Mouse (Mus musculus) heart, embryonic 15.5 days (tissue): ENCODE measurements at regions not wholly inside any gene's neighbourhood (a gene's known extent, or its start where the extent isn't known, plus 50 kb on each side); places are given as distances from the start of the nearest gene placed in this dataset.

Source experiments
- ATAC-seq: fragments of 200-750 bp; cut with Nextera tagmentation; replicated peaks from 2 replicates; pipeline ENCODE4 v1.8.0; 2017; ENCODE audit warnings: low read depth, moderate TSS enrichment; ENCODE audit not compliant: insufficient number of reproducible peaks, insufficient read depth, low FRiP score
- H3K27ac ChIP-seq: fragments of 300-500 bp; sonication (generic); 2 replicates; pipeline ENCODE4 v1.5.1; 2015; ENCODE audit warnings: mild to moderate bottlenecking, inconsistent platforms
- H3K27me3 ChIP-seq: fragments of 300-500 bp; sonication (generic); 2 replicates; pipeline ENCODE4 v1.6.1; 2015; ENCODE audit warnings: inconsistent platforms
- H3K36me3 ChIP-seq: fragments of 300-500 bp; sonication (generic); 2 replicates; pipeline ENCODE4 v1.6.1; 2015; ENCODE audit warnings: mild to moderate bottlenecking, inconsistent platforms
- H3K4me1 ChIP-seq: fragments of 300-500 bp; sonication (generic); replicated peaks from 2 replicates; pipeline ENCODE4 v1.6.1; 2015; ENCODE audit warnings: inconsistent platforms
- H3K4me2 ChIP-seq: fragments of 300-500 bp; sonication (generic); 2 replicates; pipeline ENCODE4 v1.6.1; 2015; ENCODE audit warnings: inconsistent platforms, mild to moderate bottlenecking, moderate library complexity
- H3K4me3 ChIP-seq: fragments of 300-500 bp; sonication (generic); 2 replicates; pipeline ENCODE4 v1.5.1; 2015; ENCODE audit warnings: mild to moderate bottlenecking, inconsistent platforms
- H3K9ac ChIP-seq: fragments of 300-500 bp; sonication (generic); 2 replicates; pipeline ENCODE4 v1.6.1; 2015; ENCODE audit warnings: mild to moderate bottlenecking, inconsistent platforms
- H3K9me3 ChIP-seq: fragments of 300-500 bp; sonication (generic); replicated peaks from 2 replicates; pipeline ENCODE4 v1.6.1; 2016; ENCODE audit warnings: inconsistent platforms
- WGBS: fragments of 180-500 bp; shearing (Covaris S2); methylation state at CpG from one replicate; pipeline ENCODE4 v1.1.7; 2015; ENCODE audit warnings: mixed read lengths; 5-methylcytosine and 5-hydroxymethylcytosine counted together

DNA sequence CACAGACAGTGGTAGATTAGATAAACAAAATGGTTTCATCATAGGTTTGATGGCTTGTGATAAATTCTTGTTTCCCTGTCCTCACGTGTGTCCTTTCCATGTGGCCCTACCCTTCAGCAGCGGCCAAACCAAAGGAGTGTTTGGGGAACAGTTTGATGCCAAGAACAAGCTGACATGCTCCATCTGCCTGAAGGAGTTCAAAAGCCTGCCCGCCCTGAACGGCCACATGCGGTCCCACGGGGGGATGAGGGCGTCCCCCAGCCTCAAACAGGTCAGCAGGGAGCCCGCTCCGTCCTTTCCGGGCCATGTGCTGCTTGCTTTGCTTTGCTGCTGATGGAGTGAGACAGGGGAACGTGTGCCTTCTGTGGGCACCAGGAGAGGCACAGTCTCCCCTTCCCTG, 51.0 kb upstream of the Mrps10 start:
- Histone ChIP-seq H3K9me3 (no peaks in the 10 kb centered on the region), H3K27me3 (no peaks in the 10 kb centered on the region), H3K9ac (no peak overlapping the region), H3K4me1 (no peaks in the 10 kb centered on the region), H3K27ac (no peak overlapping the region), H3K4me3 (no peak overlapping the region), H3K36me3 (peaks cover 24% of the 10 kb centered on the region; the same call in 1 of the 2 replicates), H3K4me2 (no peak overlapping the region)
- ATAC-seq, result no peak
- 84% methylated on average over 11 of the region's 11 CpGs for WGBS

DNA sequence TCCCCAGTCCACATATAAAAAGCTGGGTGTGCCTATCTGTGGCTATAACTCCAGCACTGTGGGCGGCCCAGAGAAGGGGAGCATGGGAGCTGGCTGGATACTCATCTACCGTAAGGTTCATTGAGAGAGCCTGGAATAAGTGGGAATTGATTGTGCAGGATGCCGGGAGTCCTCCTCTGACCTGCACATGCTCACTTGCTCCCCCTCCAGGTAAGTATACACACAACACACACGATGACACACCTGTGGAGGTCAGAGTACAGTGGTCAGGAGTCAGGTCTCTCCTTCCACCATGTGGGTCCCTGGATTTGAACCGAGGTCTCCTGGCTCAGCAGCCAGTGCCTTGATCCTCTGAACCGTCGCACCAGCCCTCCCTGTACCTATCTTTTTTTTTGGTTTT, 55.5 kb upstream of the Mrps10 start:
- 93% methylated on average over 7 of the region's 7 CpGs for WGBS
- Histone ChIP-seq H3K9me3 (no peaks in the 10 kb centered on the region), H3K27me3 (no peaks in the 10 kb centered on the region), H3K4me3 (no peak overlapping the region), H3K27ac (no peak overlapping the region), H3K4me2 (no peak overlapping the region), H3K36me3 (peaks cover 24% of the 10 kb centered on the region; the same call in 1 of the 2 replicates), H3K4me1 (no peaks in the 10 kb centered on the region), H3K9ac (no peak overlapping the region)
- no peak for ATAC-seq

DNA sequence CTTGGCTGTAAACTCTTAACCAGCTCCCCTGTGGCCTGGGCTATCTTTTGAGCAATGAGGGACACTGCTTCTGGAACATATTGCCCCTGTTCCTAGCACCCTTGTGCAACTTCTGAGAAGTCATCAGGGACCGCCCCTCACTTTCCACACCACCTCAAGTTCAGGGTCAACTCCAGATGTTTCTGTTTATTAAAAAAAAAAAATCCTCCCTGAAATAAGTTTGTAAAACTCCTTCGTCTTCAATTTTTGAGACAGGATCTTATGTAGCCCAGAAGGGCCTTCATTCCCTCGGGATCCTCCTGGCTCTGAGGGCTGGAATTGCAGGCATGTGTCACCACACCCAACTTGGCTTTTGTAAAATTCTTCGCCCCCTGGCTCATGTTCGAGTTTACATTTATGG, 57.4 kb upstream of the Mrps10 start:
- Histone ChIP-seq H3K4me2 (no peak overlapping the region), H3K27me3 (no peaks in the 10 kb centered on the region), H3K4me1 (no peaks in the 10 kb centered on the region), H3K9ac (no peak overlapping the region), H3K4me3 (no peak overlapping the region), H3K36me3 (peaks cover 23% of the 10 kb centered on the region; the same call in 1 of the 2 replicates), H3K27ac (no peak overlapping the region), H3K9me3 (no peaks in the 10 kb centered on the region)
- WGBS, result 67% methylated on average over 5 of the region's 5 CpGs
- no peak for ATAC-seq

DNA sequence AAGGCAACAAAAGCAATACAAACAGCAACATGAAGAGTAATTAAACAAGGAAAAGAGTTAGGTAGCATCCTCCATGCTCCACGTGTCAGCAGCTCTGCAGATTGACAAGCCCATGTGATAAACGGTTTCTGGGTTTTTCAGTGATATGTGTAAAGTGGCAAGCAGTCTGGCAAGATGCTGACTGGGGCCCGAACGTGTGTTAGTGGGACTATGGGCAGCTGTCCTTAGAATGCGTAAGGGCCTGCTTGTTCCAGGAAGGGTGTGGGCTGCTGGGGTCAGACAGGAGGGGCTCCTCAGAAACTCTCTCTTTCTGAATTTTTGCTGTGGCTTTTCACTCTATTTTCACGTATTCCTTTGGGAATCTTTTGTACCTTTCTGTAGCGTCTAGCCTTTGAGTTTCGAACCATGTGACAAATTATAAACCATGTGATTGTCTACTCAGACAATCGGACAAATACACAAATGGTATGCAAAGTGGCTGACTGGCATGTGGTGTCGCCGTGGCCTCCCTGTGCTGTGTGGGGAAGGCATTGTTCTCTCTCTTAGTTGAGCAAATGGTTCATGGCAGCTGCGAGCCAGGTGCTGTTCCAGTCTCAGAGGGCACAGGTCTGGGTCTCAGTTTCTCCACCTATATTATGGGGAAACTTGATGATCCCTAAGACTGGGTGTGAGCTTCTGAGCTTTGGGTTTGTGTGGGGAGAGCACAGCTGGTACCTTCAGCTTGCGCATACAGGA, 62.5 kb upstream of the Mrps10 start:
- H3K9ac ChIP-seq, result no peak overlapping the region
- H3K36me3 ChIP-seq, result no peaks in the 10 kb centered on the region
- H3K9me3 ChIP-seq, result no peaks in the 10 kb centered on the region
- H3K27me3 ChIP-seq, result no peaks in the 10 kb centered on the region
- no peak overlapping the region for H3K4me2 ChIP-seq
- no peak for ATAC-seq
- H3K27ac ChIP-seq, result no peak overlapping the region
- 77% methylated on average over 13 of the region's 13 CpGs for WGBS
- H3K4me3 ChIP-seq, result no peak overlapping the region
- peaks cover 7% of the 10 kb centered on the region for H3K4me1 ChIP-seq

DNA sequence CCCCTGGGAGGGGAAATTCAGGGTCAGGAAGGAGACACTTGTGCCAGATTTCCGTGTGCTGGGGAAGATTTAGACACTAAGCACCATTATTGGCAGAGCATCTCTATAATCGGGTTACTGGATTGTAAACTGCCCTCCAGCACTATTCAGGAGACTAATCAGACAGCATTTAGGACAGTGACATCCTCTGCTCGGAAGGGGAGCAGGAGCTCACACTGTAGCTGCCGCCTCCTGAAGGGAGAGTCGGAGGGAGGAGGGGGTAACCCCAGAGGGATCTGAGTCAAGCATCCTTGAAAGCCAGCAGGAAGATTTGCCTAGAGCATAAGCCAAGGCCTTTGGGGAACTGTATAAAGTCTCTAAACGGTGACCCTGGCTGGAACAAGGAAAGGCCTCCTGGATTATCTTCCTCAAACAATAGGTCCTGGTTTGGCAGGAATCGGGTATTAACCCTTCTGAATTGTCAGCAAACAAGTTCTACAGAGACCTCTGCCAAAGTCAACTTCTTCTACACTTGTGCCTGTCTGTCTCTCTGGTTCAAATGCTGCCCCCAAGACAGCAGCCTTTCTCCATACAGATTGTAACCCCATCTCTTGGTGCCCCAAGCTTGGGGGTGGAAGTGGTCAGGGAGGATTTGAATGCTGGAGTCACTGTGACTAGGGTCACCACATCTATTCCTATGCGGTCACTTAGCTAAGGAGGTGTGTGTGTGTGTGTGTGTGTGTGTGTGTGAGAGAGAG, 64.1 kb upstream of the Mrps10 start:
- Histone ChIP-seq H3K27me3 (no peaks in the 10 kb centered on the region), H3K27ac (peak overlapping the region; percentile 32), H3K9me3 (no peaks in the 10 kb centered on the region), H3K4me1 (peaks cover 7% of the 10 kb centered on the region), H3K9ac (no peak overlapping the region), H3K4me2 (no peak overlapping the region), H3K36me3 (no peaks in the 10 kb centered on the region), H3K4me3 (no peak overlapping the region)
- 54% methylated on average over 8 of the region's 8 CpGs for WGBS
- no peak; the same call in 1 of the 2 replicates for ATAC-seq

DNA sequence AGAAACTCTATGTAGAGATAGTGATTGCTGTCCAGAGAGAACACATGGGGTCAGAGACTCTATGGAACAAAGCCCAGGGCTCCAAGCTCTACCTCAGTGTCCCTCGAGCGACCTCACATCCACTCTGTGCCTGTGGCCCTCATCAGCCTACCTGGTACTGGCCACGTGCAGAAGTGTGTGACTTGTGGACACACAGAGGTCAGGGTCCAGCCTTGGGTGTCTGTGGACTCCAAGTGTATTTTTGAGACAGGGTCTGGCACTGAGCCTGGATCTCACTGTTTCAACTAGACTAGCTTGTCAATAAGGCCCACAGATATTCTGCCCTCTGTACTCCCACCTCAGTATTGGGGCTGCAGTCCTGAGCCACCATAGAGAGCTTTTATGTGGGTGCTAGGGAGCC, 65.1 kb upstream of the Mrps10 start:
- ATAC-seq, result no peak
- Histone ChIP-seq H3K4me2 (no peak overlapping the region), H3K9me3 (no peaks in the 10 kb centered on the region), H3K4me3 (no peak overlapping the region), H3K36me3 (no peaks in the 10 kb centered on the region), H3K9ac (no peak overlapping the region), H3K4me1 (peaks cover 7% of the 10 kb centered on the region), H3K27ac (no peak overlapping the region), H3K27me3 (no peaks in the 10 kb centered on the region)
- WGBS, result 91% methylated on average over 3 of the region's 3 CpGs

DNA sequence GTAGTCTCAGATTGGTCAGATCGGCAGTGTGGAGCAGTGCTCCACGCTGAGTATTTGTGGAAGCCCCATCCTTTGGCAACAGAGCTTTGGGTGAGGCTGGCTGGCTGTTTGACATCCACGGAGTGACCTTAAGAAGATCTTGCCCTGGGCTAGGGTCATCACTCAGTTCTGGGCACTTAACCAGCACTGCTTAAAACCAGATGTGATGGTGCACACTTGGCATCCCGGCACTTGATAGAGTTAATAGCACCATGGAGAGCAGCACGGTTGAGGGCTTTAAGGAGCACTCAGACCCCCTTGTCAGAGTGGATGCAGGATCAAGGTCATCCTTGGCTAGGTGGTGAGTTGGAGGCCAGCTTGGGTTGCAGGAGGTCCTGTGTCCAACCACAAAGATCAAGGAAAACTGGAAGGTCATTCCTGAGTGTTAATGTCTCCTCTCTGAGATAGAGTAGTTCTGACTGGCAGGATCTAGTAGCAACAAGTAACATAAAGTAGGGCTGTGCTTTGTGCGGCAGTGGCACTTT, 70.2 kb upstream of the Mrps10 start:
- H3K4me3 ChIP-seq, result no peak overlapping the region
- ATAC-seq, result no peak
- H3K36me3 ChIP-seq, result no peaks in the 10 kb centered on the region
- 80% methylated on average over 6 of the region's 6 CpGs for WGBS
- H3K4me2 ChIP-seq, result no peak overlapping the region
- no peak overlapping the region for H3K9ac ChIP-seq
- no peak overlapping the region for H3K27ac ChIP-seq
- H3K9me3 ChIP-seq, result no peaks in the 10 kb centered on the region
- no peaks in the 10 kb centered on the region for H3K27me3 ChIP-seq
- peaks cover 28% of the 10 kb centered on the region for H3K4me1 ChIP-seq

DNA sequence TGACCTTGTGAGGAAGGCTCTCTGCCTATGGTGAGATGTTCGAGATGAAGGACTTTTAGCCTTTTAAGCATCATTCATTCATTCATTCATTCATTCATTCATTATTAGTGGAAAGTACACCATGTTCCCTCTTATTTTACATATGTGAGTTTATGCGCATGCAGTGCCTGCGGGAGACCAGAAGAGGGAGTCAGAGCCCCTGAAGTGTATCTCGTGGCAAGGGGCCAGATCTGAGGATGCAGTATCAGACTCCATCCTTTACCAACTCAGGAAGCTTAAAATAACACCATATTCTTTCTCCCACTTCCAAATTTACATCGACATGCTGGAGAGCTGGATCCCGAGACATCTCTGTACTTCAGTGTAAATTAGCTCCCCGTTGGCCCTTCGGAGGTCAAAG, 70.7 kb upstream of the Mrps10 start:
- H3K4me1 ChIP-seq, result peaks cover 32% of the 10 kb centered on the region
- H3K36me3 ChIP-seq, result no peaks in the 10 kb centered on the region
- no peak for ATAC-seq
- no peak overlapping the region for H3K9ac ChIP-seq
- no peaks in the 10 kb centered on the region for H3K9me3 ChIP-seq
- no peak overlapping the region for H3K4me2 ChIP-seq
- no peaks in the 10 kb centered on the region for H3K27me3 ChIP-seq
- WGBS, result 77% methylated on average over 8 of the region's 8 CpGs
- H3K27ac ChIP-seq, result no peak overlapping the region
- no peak overlapping the region for H3K4me3 ChIP-seq

DNA sequence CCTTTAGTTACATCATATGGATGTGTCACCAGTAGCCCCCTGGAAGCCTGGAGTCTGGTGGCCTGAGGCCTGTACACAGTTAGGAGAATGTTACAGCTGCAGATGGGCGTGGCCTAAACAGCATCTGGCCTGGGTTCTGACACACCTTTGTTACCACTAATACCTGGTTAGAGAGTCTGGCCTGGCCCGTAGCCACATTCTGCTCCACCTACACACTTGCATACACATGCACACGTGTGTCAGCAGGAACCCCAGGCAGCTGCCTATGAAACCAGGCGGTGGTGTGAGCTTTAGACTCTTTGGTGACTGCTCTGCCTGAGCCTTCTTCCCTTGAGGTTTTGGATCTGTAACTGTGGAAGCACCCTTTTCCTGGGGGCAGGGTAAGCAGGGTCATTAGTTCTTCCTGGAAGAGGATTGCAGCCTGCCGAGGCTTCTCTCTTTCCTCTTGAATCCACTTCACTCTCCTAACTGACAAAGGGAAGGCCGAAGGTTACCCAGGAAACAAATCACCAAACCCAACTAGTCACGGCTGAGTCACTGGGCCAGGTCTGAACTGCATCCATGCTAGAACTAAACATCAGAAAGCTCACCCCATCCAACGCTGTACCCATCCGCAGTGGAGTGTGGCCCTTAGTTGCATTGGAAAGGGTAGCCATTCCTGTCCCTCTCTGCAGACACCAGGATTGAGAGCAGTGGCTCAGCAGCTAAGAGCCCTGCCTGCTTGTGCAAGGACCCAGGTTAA, 71.8 kb upstream of the Mrps10 start:
- Histone ChIP-seq H3K27me3 (no peaks in the 10 kb centered on the region), H3K9ac (no peak overlapping the region), H3K9me3 (no peaks in the 10 kb centered on the region), H3K4me2 (no peak overlapping the region), H3K36me3 (no peaks in the 10 kb centered on the region), H3K4me3 (no peak overlapping the region), H3K27ac (0 out of 2 replicates have a peak overlapping the region, but pooled peaks have one; percentile 14), H3K4me1 (peaks cover 32% of the 10 kb centered on the region)
- ATAC-seq, result no peak
- WGBS, result 84% methylated on average over 9 of the region's 9 CpGs

DNA sequence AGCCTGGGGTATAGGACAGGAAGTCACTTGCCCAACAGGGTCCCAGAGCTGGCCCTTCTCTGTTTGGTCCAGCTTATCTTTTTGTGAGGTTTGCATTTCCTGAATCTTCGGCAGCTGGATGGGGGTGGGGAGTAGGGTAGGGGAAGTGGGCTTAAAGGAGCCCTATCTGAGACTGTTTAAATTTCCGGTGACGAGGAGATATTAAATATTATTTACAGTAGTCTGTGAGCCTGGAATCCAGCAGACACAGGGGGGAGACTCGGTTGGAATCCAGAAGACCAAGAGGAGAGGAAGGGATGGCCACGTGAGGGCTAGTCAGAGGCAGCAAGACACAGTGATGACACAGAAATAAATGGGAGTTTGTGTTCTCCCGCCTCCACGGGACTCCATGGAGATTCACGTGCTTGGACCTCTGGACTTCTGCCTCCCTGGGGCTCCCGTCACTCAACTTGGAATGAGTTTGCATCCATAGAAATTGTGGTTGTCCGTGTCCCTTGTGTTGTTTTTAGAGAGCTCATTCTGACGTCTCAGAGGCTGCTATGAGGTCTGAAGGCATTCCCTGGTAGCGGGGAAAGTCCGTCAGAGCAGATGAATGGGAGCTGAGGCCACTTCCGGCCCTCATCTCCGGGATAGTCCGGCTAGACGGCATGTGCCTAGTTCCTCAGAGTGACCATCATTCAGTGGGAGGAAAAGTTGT, 73.2 kb upstream of the Mrps10 start:
- Histone ChIP-seq H3K9ac (no peak overlapping the region), H3K9me3 (no peaks in the 10 kb centered on the region), H3K27ac (peak overlapping the region; percentile 74), H3K4me2 (peak overlapping the region; percentile 35), H3K4me3 (no peak overlapping the region), H3K27me3 (no peaks in the 10 kb centered on the region), H3K4me1 (peaks cover 32% of the 10 kb centered on the region), H3K36me3 (no peaks in the 10 kb centered on the region)
- peak; percentile 45 for ATAC-seq
- 37% methylated on average over 17 of the region's 17 CpGs for WGBS

DNA sequence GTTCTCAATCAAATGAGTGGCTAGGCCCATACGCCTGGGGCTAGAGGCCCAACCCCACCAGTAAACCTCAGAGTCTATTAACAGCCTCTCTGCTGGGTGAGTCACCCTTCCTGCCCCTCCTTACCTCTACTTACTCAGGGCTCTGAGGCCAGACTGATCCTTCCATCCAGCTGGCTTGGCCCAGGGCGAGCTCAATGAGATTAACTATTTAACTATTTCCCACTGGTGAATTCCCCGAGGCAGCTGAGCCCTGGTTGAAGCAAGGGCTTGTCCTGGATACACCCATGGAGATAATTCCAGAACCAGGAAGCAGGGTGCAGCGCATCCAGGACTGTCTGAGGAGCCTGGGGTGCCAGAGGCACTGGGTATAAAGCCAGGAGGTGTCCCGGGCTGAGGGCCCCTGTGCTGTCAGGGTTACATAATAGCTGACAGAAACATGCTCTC, 74.6 kb upstream of the Mrps10 start:
- Histone ChIP-seq H3K9me3 (no peaks in the 10 kb centered on the region), H3K4me1 (peaks cover 32% of the 10 kb centered on the region), H3K4me2 (no peak overlapping the region), H3K27ac (peak overlapping the region; percentile 74), H3K4me3 (no peak overlapping the region), H3K36me3 (no peaks in the 10 kb centered on the region), H3K27me3 (no peaks in the 10 kb centered on the region), H3K9ac (no peak overlapping the region)
- ATAC-seq, result peak; percentile 58
- 24% methylated on average over 5 of the region's 5 CpGs for WGBS
